Mouse (Mus musculus): Measurements from ENCODE around the gene Galnt17.

- no peak for TF ChIP-seq CTCF (IDR thresholded peaks at IDR 0.05; ENCODE audit: low read depth)
- TF ChIP-seq EP300 (optimal IDR thresholded peaks at IDR 0.05): no peak
These were observed 6.7 kb upstream of the Galnt17 start for GRCm38 (mm10) chr5:131315016-131315415.

All from stomach, postnatal 0 days (tissue).